Mouse (Mus musculus): ENCODE measurements around the gene Spg7. TPM values are rescaled to one million over a fixed set of nuclear protein-coding genes. Genes with fewer than 3 reads are reported as not detected.

Gene Spg7
- total and polyA plus RNA-seq, 3 experiments: 28.9 to 36.0 TPM; not detected in 1

- Histone ChIP-seq H3K4me3 (ENCODE audit: control insufficient read depth in 1 of 2, insufficient read depth in 1 of 2, low read depth in 2 of 2, low read length in 2 of 2) (no peak overlapping the region), H3K4me1 (ENCODE audit: control insufficient read depth in 1 of 2, insufficient read depth in 2 of 2, low read length in 2 of 2) (no peaks in the 10 kb centered on the region), H3K27ac (ENCODE audit: control insufficient read depth, low read depth, low read length) (no peak overlapping the region), H3K27me3 (ENCODE audit: control insufficient read depth in 1 of 2, insufficient read depth in 2 of 2, low read length in 2 of 2) (no peaks in the 10 kb centered on the region), H3K9ac (ENCODE audit: control insufficient read depth, low read depth, low read length, poor library complexity, severe bottlenecking) (no peak overlapping the region), H3K9me3 (replicated peaks; ENCODE audit: insufficient read depth, low read length) (no peaks in the 10 kb centered on the region), H3K79me2 (ENCODE audit: control insufficient read depth, insufficient read depth, low read length, poor library complexity) (no peaks in the 10 kb centered on the region), H3K36me3 (ENCODE audit: control insufficient read depth in 1 of 2, insufficient read depth in 2 of 2, low read length in 2 of 2) (no peaks in the 10 kb centered on the region)
- TF ChIP-seq POLR2AphosphoS2 (IDR thresholded peaks at IDR 0.05; ENCODE audit: low read length): no peak
- TF ChIP-seq POLR2AphosphoS5 (IDR thresholded peaks at IDR 0.05; ENCODE audit: borderline replicate concordance, low read depth, low read length): no peak
- TF ChIP-seq UBTF (IDR thresholded peaks at IDR 0.05; ENCODE audit: borderline replicate concordance, insufficient read depth, low read depth, low read length): no peak
- TF ChIP-seq GATA1 (IDR thresholded peaks at IDR 0.05; ENCODE audit: low read depth, low read length): no peak
- no peak for DNase-seq (ENCODE audit: low read depth, low spot score)
Observed at GRCm38 (mm10) chr8:123136287-123136686, 73.5 kb downstream of the Spg7 start.

GRCm38 (mm10) chr8:123137645-123138077 is 74.9 kb downstream of the Spg7 start:
- DNase-seq (ENCODE audit: low read depth, low spot score): no peak
- no peaks in the 10 kb centered on the region for H3K9me3 ChIP-seq (replicated peaks; ENCODE audit: insufficient read depth, low read length)
- no peak overlapping the region for H3K4me3 ChIP-seq (ENCODE audit: control insufficient read depth in 1 of 2, insufficient read depth in 1 of 2, low read depth in 2 of 2, low read length in 2 of 2)
- H3K27me3 ChIP-seq (ENCODE audit: control insufficient read depth in 1 of 2, insufficient read depth in 2 of 2, low read length in 2 of 2): no peaks in the 10 kb centered on the region
- no peaks in the 10 kb centered on the region for H3K36me3 ChIP-seq (ENCODE audit: control insufficient read depth in 1 of 2, insufficient read depth in 2 of 2, low read length in 2 of 2)
- no peaks in the 10 kb centered on the region for H3K4me1 ChIP-seq (ENCODE audit: control insufficient read depth in 1 of 2, insufficient read depth in 2 of 2, low read length in 2 of 2)
- no peak overlapping the region for H3K9ac ChIP-seq (ENCODE audit: control insufficient read depth, low read depth, low read length, poor library complexity, severe bottlenecking)
- TF ChIP-seq TBP (IDR thresholded peaks at IDR 0.05; ENCODE audit: low read depth, low read length): no peak
- no peak for TF ChIP-seq MAX (IDR thresholded peaks at IDR 0.05; ENCODE audit: low read length)
- no peak for TF ChIP-seq POLR2AphosphoS5 (IDR thresholded peaks at IDR 0.05; ENCODE audit: borderline replicate concordance, low read depth, low read length)
- no peak for TF ChIP-seq SIN3A (IDR thresholded peaks at IDR 0.05; ENCODE audit: low read length)
- TF ChIP-seq CHD2 (IDR thresholded peaks at IDR 0.05; ENCODE audit: low read length): no peak
- no peak for TF ChIP-seq SMC3 (IDR thresholded peaks at IDR 0.05; ENCODE audit: low read depth, low read length)
- TF ChIP-seq POLR2AphosphoS2 (IDR thresholded peaks at IDR 0.05; ENCODE audit: low read length): no peak
- no peak for TF ChIP-seq MYC (IDR thresholded peaks at IDR 0.05; ENCODE audit: low read depth, low read length)
- TF ChIP-seq UBTF (IDR thresholded peaks at IDR 0.05; ENCODE audit: borderline replicate concordance, insufficient read depth, low read depth, low read length): no peak
- no peak for TF ChIP-seq GABPA (IDR thresholded peaks at IDR 0.05; ENCODE audit: low read depth, low read length)
- no peak for TF ChIP-seq NRF1 (IDR thresholded peaks at IDR 0.05; ENCODE audit: insufficient read depth, low read depth, low read length, poor library complexity, severe bottlenecking)
- TF ChIP-seq MAZ (IDR thresholded peaks at IDR 0.05; ENCODE audit: low read depth, low read length): no peak
- no peak for TF ChIP-seq POLR2A (IDR thresholded peaks at IDR 0.05; ENCODE audit: control insufficient read depth in 1 of 2, insufficient read depth in 1 of 2, low read depth in 1 of 2, low read length in 2 of 2, poor library complexity in 1 of 2)
- no peak for TF ChIP-seq TAL1 (IDR thresholded peaks at IDR 0.05; ENCODE audit: low read length)
- no peak for TF ChIP-seq CTCF (IDR thresholded peaks at IDR 0.05 in 2 of 3, conservative IDR thresholded peaks at IDR 0.05 in 1 of 3; ENCODE audit: control insufficient read depth in 1 of 3, insufficient read depth in 1 of 3, low read depth in 2 of 3, low read length in 3 of 3, poor library complexity in 1 of 3, severe bottlenecking in 1 of 3)
- TF ChIP-seq TCF12 (IDR thresholded peaks at IDR 0.05; ENCODE audit: low read depth, low read length): no peak
- no peak for TF ChIP-seq E2F4 (IDR thresholded peaks at IDR 0.05; ENCODE audit: borderline replicate concordance, low read depth, low read length)
- no peak for TF ChIP-seq JUND (IDR thresholded peaks at IDR 0.05; ENCODE audit: low read depth, low read length)
- TF ChIP-seq CHD1 (IDR thresholded peaks at IDR 0.05; ENCODE audit: low read depth, low read length): no peak
- H3K79me2 ChIP-seq (ENCODE audit: control insufficient read depth, insufficient read depth, low read length, poor library complexity): no peaks in the 10 kb centered on the region
- H3K27ac ChIP-seq (ENCODE audit: control insufficient read depth, low read depth, low read length): no peak overlapping the region

Measured in MEL (cell line).